Mouse (Mus musculus) kidney, postnatal 0 days (tissue): Measurements from ENCODE around the gene Sik3. TPM values are rescaled to one million over a fixed set of nuclear protein-coding genes. Genes with fewer than 3 reads are reported as not detected.

Source experiments
- ATAC-seq: fragments of 200-750 bp; cut with Nextera tagmentation; replicated peaks from 2 replicates; pipeline ENCODE4 v1.8.0; 2017; ENCODE audit warnings: low read depth, moderate number of reproducible peaks, moderate TSS enrichment, moderate library complexity; ENCODE audit not compliant: low FRiP score
- DNase-seq: peaks from one replicate; pipeline ENCODE4 v3.0.0-alpha.2; 2016; ENCODE audit warnings: low spot score
- H3K27ac ChIP-seq: fragments of 300-500 bp; sonication (generic); 2 replicates; pipeline ENCODE4 v1.5.1; 2014; ENCODE audit warnings: mild to moderate bottlenecking
- H3K27me3 ChIP-seq: fragments of 300-500 bp; sonication (generic); 2 replicates; pipeline ENCODE4 v1.6.1; 2014; ENCODE audit warnings: low read length, mixed read lengths; ENCODE audit not compliant: insufficient read depth
- H3K36me3 ChIP-seq: fragments of 300-500 bp; sonication (generic); 2 replicates; pipeline ENCODE4 v1.6.1; 2014; ENCODE audit warnings: low read length, mixed read lengths; ENCODE audit not compliant: insufficient read depth
- H3K4me1 ChIP-seq: fragments of 300-500 bp; sonication (generic); replicated peaks from 2 replicates; pipeline ENCODE4 v1.6.1; 2014; ENCODE audit warnings: antibody characterized with exemption, low read length, mixed read lengths; ENCODE audit not compliant: insufficient read depth
- H3K4me2 ChIP-seq: fragments of 300-500 bp; sonication (generic); 2 replicates; pipeline ENCODE4 v1.6.1; 2014; ENCODE audit warnings: mild to moderate bottlenecking, low read length, moderate library complexity, mixed read lengths
- H3K4me3 ChIP-seq: fragments of 300-500 bp; sonication (generic); replicated peaks from 2 replicates; pipeline ENCODE4 v1.5.1; 2014; ENCODE audit warnings: low read depth, low read length
- H3K9ac ChIP-seq: fragments of 300-500 bp; sonication (generic); 2 replicates; pipeline ENCODE4 v1.6.1; 2014; ENCODE audit warnings: low read depth, low read length
- H3K9me3 ChIP-seq: fragments of 300-500 bp; sonication (generic); replicated peaks from 2 replicates; pipeline ENCODE4 v1.6.1; 2016; ENCODE audit warnings: low read length, inconsistent platforms, mixed read lengths
- CTCF ChIP-seq: IDR thresholded peaks from 2 replicates; pipeline ENCODE4 v1.5.1; 2016; ENCODE audit warnings: antibody characterized with exemption, low read depth, mild to moderate bottlenecking, moderate library complexity
- WGBS: fragments of 180-500 bp; shearing (Covaris S2); extraction: QIAGEN DNeasy Blood & Tissue Kit; methylation state at CpG from one replicate; pipeline ENCODE4 v1.1.7; 2014; 5-methylcytosine and 5-hydroxymethylcytosine counted together
- polyA plus RNA-seq: library from polyadenylated mRNA; unstranded; fragments of >200 nt; fragmentation: Nextera tagmentation; extraction: Ambion mirVana; gene quantifications from 2 replicates; pipeline ENCODE4 v1.2.1, GENCODE M21; 2015

Sik3 gene
- polyA plus RNA-seq, 1 experiment from 2014 or later: 12.5 TPM

- Histone ChIP-seq H3K36me3 (peaks cover 15% of the 10 kb centered on the region; the same call in 1 of the 2 replicates), H3K4me2 (no peak overlapping the region), H3K27me3 (no peaks in the 10 kb centered on the region), H3K9ac (no peak overlapping the region), H3K4me3 (no peak overlapping the region), H3K27ac (peak overlapping the region; percentile 73), H3K9me3 (no peaks in the 10 kb centered on the region), H3K4me1 (peaks cover 5% of the 10 kb centered on the region; the same call in 1 of the 2 replicates)
- no peak for ATAC-seq
- no peak for DNase-seq
- WGBS: 21% methylated on average over 1 of the region's 1 CpGs
- no peak for TF ChIP-seq CTCF
These were observed 162.7 kb downstream of the Sik3 start for GRCm38 (mm10) chr9:46175300-46175699.

- no peak for ATAC-seq
- no peak overlapping the region for H3K4me2 ChIP-seq
- TF ChIP-seq CTCF: no peak
- no peaks in the 10 kb centered on the region for H3K27me3 ChIP-seq
- DNase-seq: no peak
- H3K36me3 ChIP-seq: peaks cover 15% of the 10 kb centered on the region; the same call in 1 of the 2 replicates
- H3K4me1 ChIP-seq: peaks cover 5% of the 10 kb centered on the region; the same call in 1 of the 2 replicates
- H3K9me3 ChIP-seq: no peaks in the 10 kb centered on the region
- no peak overlapping the region for H3K9ac ChIP-seq
- H3K4me3 ChIP-seq: no peak overlapping the region
- WGBS: 48% methylated on average over 1 of the region's 1 CpGs
- peak overlapping the region; percentile 73 for H3K27ac ChIP-seq
These were observed 163.3 kb downstream of the Sik3 start for GRCm38 (mm10) chr9:46175938-46176375.

GRCm38 (mm10) chr9:46176613-46177012, 164.0 kb downstream of the Sik3 start:
- no peaks in the 10 kb centered on the region for H3K27me3 ChIP-seq
- H3K4me2 ChIP-seq: no peak overlapping the region
- H3K36me3 ChIP-seq: peaks cover 15% of the 10 kb centered on the region; the same call in 1 of the 2 replicates
- H3K9me3 ChIP-seq: no peaks in the 10 kb centered on the region
- H3K9ac ChIP-seq: no peak overlapping the region
- WGBS: 83% methylated on average over 4 of the region's 4 CpGs
- DNase-seq (no peak), ATAC-seq (no peak)
- H3K4me1 ChIP-seq: peaks cover 5% of the 10 kb centered on the region; the same call in 1 of the 2 replicates
- no peak for TF ChIP-seq CTCF
- H3K4me3 ChIP-seq: no peak overlapping the region
- H3K27ac ChIP-seq: no peak overlapping the region

GRCm38 (mm10) chr9:46178595-46178994, 166.0 kb downstream of the Sik3 start:
- DNase-seq (no peak), ATAC-seq (no peak)
- Histone ChIP-seq H3K9ac (no peak overlapping the region), H3K4me1 (no peaks in the 10 kb centered on the region; the same call in 1 of the 2 replicates), H3K9me3 (no peaks in the 10 kb centered on the region), H3K27ac (no peak overlapping the region), H3K4me3 (no peak overlapping the region), H3K4me2 (no peak overlapping the region), H3K36me3 (peaks cover 15% of the 10 kb centered on the region; the same call in 1 of the 2 replicates), H3K27me3 (no peaks in the 10 kb centered on the region)
- TF ChIP-seq CTCF: no peak
- WGBS: 85% methylated on average over 9 of the region's 9 CpGs

- no peak for DNase-seq
- Histone ChIP-seq H3K9me3 (no peaks in the 10 kb centered on the region), H3K4me3 (no peak overlapping the region), H3K36me3 (peaks cover 15% of the 10 kb centered on the region; the same call in 1 of the 2 replicates), H3K27ac (no peak overlapping the region), H3K27me3 (no peaks in the 10 kb centered on the region), H3K4me2 (no peak overlapping the region), H3K9ac (no peak overlapping the region), H3K4me1 (no peaks in the 10 kb centered on the region)
- WGBS: 59% methylated on average over 8 of the region's 8 CpGs
- no peak for ATAC-seq
- no peak for TF ChIP-seq CTCF
These were observed 168.7 kb downstream of the Sik3 start for GRCm38 (mm10) chr9:46181297-46181696.

- Histone ChIP-seq H3K9me3 (no peaks in the 10 kb centered on the region), H3K27ac (peak overlapping the region; percentile 74), H3K9ac (no peak overlapping the region), H3K27me3 (no peaks in the 10 kb centered on the region), H3K4me1 (no peaks in the 10 kb centered on the region), H3K36me3 (0 out of 2 replicates have a peak, but pooled peaks cover 3% of the 10 kb centered on the region), H3K4me2 (no peak overlapping the region), H3K4me3 (no peak overlapping the region)
- WGBS: 43% methylated on average over 5 of the region's 5 CpGs
- DNase-seq (peak; percentile 74), ATAC-seq (no peak; the same call in 1 of the 2 replicates)
- TF ChIP-seq CTCF: no peak
These were observed 171.9 kb downstream of the Sik3 start for GRCm38 (mm10) chr9:46184542-46184941.

GRCm38 (mm10) chr9:46185191-46185590, 172.6 kb downstream of the Sik3 start:
- peak; percentile 72 for DNase-seq
- WGBS: 37% methylated on average over 2 of the region's 2 CpGs
- no peak for ATAC-seq
- Histone ChIP-seq H3K36me3 (0 out of 2 replicates have a peak, but pooled peaks cover 3% of the 10 kb centered on the region), H3K4me3 (no peak overlapping the region), H3K9ac (no peak overlapping the region), H3K27me3 (no peaks in the 10 kb centered on the region), H3K9me3 (no peaks in the 10 kb centered on the region), H3K4me1 (no peaks in the 10 kb centered on the region), H3K4me2 (no peak overlapping the region), H3K27ac (peak overlapping the region; percentile 74)
- peak; percentile 70 for TF ChIP-seq CTCF
